Mouse (Mus musculus) layer of hippocampus, adult 2 months (tissue): ENCODE measurements around the gene Tmem47. TPM values are rescaled to one million over a fixed set of nuclear protein-coding genes. Genes with fewer than 3 reads are reported as not detected.

Experiments used
- DNase-seq, 2 experiments: peaks; one replicate each; pipeline ENCODE4 v3.0.0; 2022; ENCODE audit warnings: low spot score in 2 of 2
- H3K27ac ChIP-seq: fragments of 200-600 bp; 2 replicates; pipeline ENCODE4 v1.8.1; 2022
- H3K4me3 ChIP-seq: fragments of 200-600 bp; 2 replicates; pipeline ENCODE4 v1.8.1; 2022; ENCODE audit warnings: mild to moderate bottlenecking
- CTCF ChIP-seq: fragments of 200-600 bp; conservative IDR thresholded peaks from 2 replicates; pipeline ENCODE4 v1.8.1; 2022; ENCODE audit warnings: antibody characterized with exemption, mild to moderate bottlenecking, moderate library complexity
- long read RNA-seq, 2 experiments: library from polyadenylated mRNA; stranded (forward); transcript quantifications; one replicate each; pipeline ENCODE4 v2.0.0; 2021; ENCODE audit warnings: borderline mapping rate in 2 of 2
- total RNA-seq, 2 experiments: library from RNA; stranded (reverse); gene quantifications; 2 replicates each; pipeline ENCODE4 v1.2.3; 2021

Tmem47 gene
- 100 to 1,000 TPM in 1 of 2 experiments, 10 to 100 TPM in 1; 89.5 to 101 TPM for total RNA-seq
- long read RNA-seq, experiment 1, full-length matches to known transcripts, result 136 of 139 reads
- long read RNA-seq, experiment 1, partial matches to known transcripts, result 0 of 139 reads
- long read RNA-seq, experiment 1, other reads (novel, unspliced or antisense), result 3 of 139 reads
- long read RNA-seq, experiment 2, full-length matches to known transcripts, result 177 of 186 reads
- long read RNA-seq, experiment 2, partial matches to known transcripts, result 0 of 186 reads
- long read RNA-seq, experiment 2, other reads (novel, unspliced or antisense), result 9 of 186 reads

- peak within 1 kb of the TSS; percentile 87 for H3K27ac ChIP-seq
- H3K4me3 ChIP-seq, result peak within 1 kb of the TSS; percentile 69
- no peak for TF ChIP-seq CTCF
- DNase-seq, result peak; percentile 45 to 53
Measured at GRCm38 (mm10) chrX:81070210-81070803, at the start of gene Tmem47. TSS of gene Tmem47 (plus strand) at chrX:81070698.

GRCm38 (mm10) chrX:81070804-81071461 lies 435 bp downstream of the Tmem47 start:
- peak overlapping the region; percentile 69 for H3K4me3 ChIP-seq
- no peak for TF ChIP-seq CTCF
- DNase-seq, result no peak
- peak overlapping the region; percentile 87 for H3K27ac ChIP-seq

- Histone ChIP-seq H3K27ac (peak overlapping the region; percentile 47; the same call in 1 of the 2 replicates), H3K4me3 (peak overlapping the region; percentile 69)
- TF ChIP-seq CTCF, result no peak
- DNase-seq, result no peak
Measured at GRCm38 (mm10) chrX:81071746-81072640, 1.5 kb downstream of the Tmem47 start.

GRCm38 (mm10) chrX:81072651-81073050 lies 2.2 kb downstream of the Tmem47 start:
- H3K4me3 ChIP-seq, result peak overlapping the region; percentile 19
- H3K27ac ChIP-seq, result peak overlapping the region; percentile 55; the same call in 1 of the 2 replicates
- TF ChIP-seq CTCF, result no peak
- DNase-seq, result no peak

- TF ChIP-seq CTCF, result no peak
- no peak for DNase-seq
- H3K27ac ChIP-seq, result peak overlapping the region; percentile 55; the same call in 1 of the 2 replicates
- H3K4me3 ChIP-seq, result peak overlapping the region; percentile 19
Measured at GRCm38 (mm10) chrX:81073834-81074233, 3.3 kb downstream of the Tmem47 start.

GRCm38 (mm10) chrX:81078522-81078921 lies 8.0 kb downstream of the Tmem47 start:
- no peak overlapping the region for H3K27ac ChIP-seq
- no peak for DNase-seq
- no peak overlapping the region for H3K4me3 ChIP-seq
- no peak for TF ChIP-seq CTCF

- Histone ChIP-seq H3K4me3 (no peak overlapping the region), H3K27ac (no peak overlapping the region)
- DNase-seq, result no peak
- no peak for TF ChIP-seq CTCF
Measured at GRCm38 (mm10) chrX:81080996-81081395, 10.5 kb downstream of the Tmem47 start.

- no peak overlapping the region for H3K4me3 ChIP-seq
- peak; percentile 30 to 66 for DNase-seq
- peak; percentile 77 for TF ChIP-seq CTCF
- no peak overlapping the region for H3K27ac ChIP-seq
Measured at GRCm38 (mm10) chrX:81085025-81085752, 14.7 kb downstream of the Tmem47 start.

- Histone ChIP-seq H3K4me3 (no peak overlapping the region), H3K27ac (no peak overlapping the region)
- TF ChIP-seq CTCF, result no peak
- no peak for DNase-seq
Measured at GRCm38 (mm10) chrX:81147416-81147815, 76.9 kb downstream of the Tmem47 start.
